Mouse (Mus musculus) 416B (cell line): ENCODE measurements around the gene Acbd7.

ENCODE experiments used
- DNase-seq: peaks from one replicate; pipeline ENCODE4 v3.0.0; 2011; ENCODE audit warnings: low read depth

Gene Acbd7

DNA sequence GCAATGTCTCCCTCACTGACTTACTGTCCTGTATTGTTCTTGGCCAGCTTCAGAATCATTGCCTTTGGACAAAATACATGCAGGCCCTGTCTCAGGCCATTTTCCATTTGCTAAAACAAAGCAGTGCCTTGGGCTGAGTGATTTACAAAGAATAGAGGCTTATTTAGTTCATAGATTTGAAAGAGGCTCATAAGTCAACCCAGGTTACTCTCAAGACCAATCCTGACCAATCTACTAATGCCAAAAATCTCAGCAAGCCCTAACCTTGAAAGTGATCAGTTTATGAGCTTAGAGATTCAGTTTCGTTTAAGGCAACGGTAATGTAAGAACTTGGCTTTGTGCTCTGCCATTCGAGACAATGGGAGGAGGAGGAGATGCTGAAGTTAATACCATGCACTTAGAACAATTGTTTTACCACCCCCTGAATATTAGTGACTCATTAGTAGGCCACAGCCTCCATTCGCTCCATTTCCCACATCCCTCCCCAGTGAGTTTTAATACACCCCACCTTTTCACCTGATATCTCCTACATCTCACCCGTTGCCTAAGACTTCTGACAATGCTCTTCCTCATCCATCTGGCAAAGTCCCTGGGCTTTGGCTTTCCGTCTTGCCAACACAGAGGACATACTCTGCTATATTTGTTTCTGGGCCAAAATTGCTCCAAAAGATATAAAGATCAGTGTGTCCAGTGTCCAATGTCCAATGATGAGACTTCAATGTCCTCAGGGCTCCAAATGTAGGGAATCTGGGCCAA is 51.3 kb downstream of the Acbd7 start:
- DNase-seq, result no peak
